ENCODE assay signal across 37 mouse cellular contexts in genomic region chr13:26761966-26762803, GRCm38 (mm10). TPM values are rescaled to one million over a fixed set of nuclear protein-coding genes. Genes with fewer than 3 reads are reported as not detected.
DNase-seq lines count a peak whose midpoint lies in the region; ATAC-seq lines count a peak whose summit lies in the region.
"Had no signal": no experiment of that assay in that cellular context is flagged by ENCODE, and none has a peak within 500 bp of the region (broad histone marks: within the 10 kb centered on the region; RNA-seq: fewer than 3 reads in every experiment).

No protein-coding gene starts in this region.

- DNase-seq in forebrain, embryonic 10.5 days (ENCODE audit: extremely low spot score, low spot score): no peak
- DNase-seq in neural tube, embryonic 10.5 days (ENCODE audit: extremely low spot score, low spot score): no peak
- peak; percentile 18 for DNase-seq in retina, embryonic 14.5 days (ENCODE audit: low spot score)
- no peak for DNase-seq in lung, postnatal 14 days
- DNase-seq: adrenal gland, postnatal 25 days; cerebellum, adult 2 months; cerebellum, postnatal 14 days; gastrocnemius, adult 2 months; gastrocnemius, postnatal 36 days; heart, adult 18-20 months; heart, postnatal 36 days; kidney, adult 11 months; kidney, postnatal 25 days; liver, postnatal 0 days; lung, postnatal 4 days; right cerebral cortex, adult 18-20 months; thymus, adult 2 months; thymus, postnatal 36 days had no signal

- no peak overlapping the region for H3K9ac ChIP-seq in forebrain, embryonic 13.5 days
- no peak overlapping the region for H3K9ac ChIP-seq in hindbrain, embryonic 16.5 days (ENCODE audit: low read depth, low read length)
- no peak overlapping the region for H3K9ac ChIP-seq in hindbrain, embryonic 12.5 days
- H3K9ac ChIP-seq in neural tube, embryonic 13.5 days: no peak overlapping the region
- H3K9ac ChIP-seq: kidney, embryonic 15.5 days; limb, embryonic 13.5 days; liver, postnatal 0 days; midbrain, embryonic 12.5 days; neural tube, embryonic 12.5 days had no signal

- H3K27ac ChIP-seq in forebrain, embryonic 13.5 days: no peak overlapping the region
- no peak overlapping the region for H3K27ac ChIP-seq in forebrain, embryonic 10.5 days
- no peak overlapping the region for H3K27ac ChIP-seq in hindbrain, embryonic 16.5 days (ENCODE audit: low read depth, low read length)
- H3K27ac ChIP-seq in hindbrain, embryonic 12.5 days: no peak overlapping the region
- H3K27ac ChIP-seq in neural tube, embryonic 13.5 days (replicated peaks): peak overlapping the region; percentile 59
- H3K27ac ChIP-seq: gastrocnemius, adult 2 months; kidney, embryonic 15.5 days; limb, embryonic 13.5 days; midbrain, embryonic 12.5 days; neural tube, embryonic 12.5 days had no signal

- peak; percentile 51; the same call in 1 of the 2 replicates for ATAC-seq in forebrain, embryonic 13.5 days
- ATAC-seq in hindbrain, embryonic 16.5 days: peak; percentile 76
- ATAC-seq in hindbrain, embryonic 12.5 days (ENCODE audit: low FRiP score): no peak
- peak; percentile 40; the same call in 1 of the 2 replicates for ATAC-seq in neural tube, embryonic 13.5 days (ENCODE audit: low read depth)
- ATAC-seq: CD4-positive, CD25-positive, alpha-beta regulatory T cell, adult 4 months; inflammation-experienced regulatory T-cells, adult 6 months; liver, postnatal 0 days had no signal

- H3K27me3 ChIP-seq in forebrain, embryonic 13.5 days: no peaks in the 10 kb centered on the region
- no peaks in the 10 kb centered on the region for H3K27me3 ChIP-seq in forebrain, embryonic 10.5 days (ENCODE audit: poor library complexity, severe bottlenecking)
- H3K27me3 ChIP-seq in hindbrain, embryonic 16.5 days (replicated peaks; ENCODE audit: control insufficient read depth, insufficient read depth, low read length): no peaks in the 10 kb centered on the region
- no peaks in the 10 kb centered on the region for H3K27me3 ChIP-seq in hindbrain, embryonic 12.5 days
- H3K27me3 ChIP-seq in neural tube, embryonic 13.5 days: no peaks in the 10 kb centered on the region
- H3K27me3 ChIP-seq: kidney, embryonic 15.5 days; limb, embryonic 13.5 days; megakaryocyte, embryonic 14.5 days; midbrain, embryonic 12.5 days; neural tube, embryonic 12.5 days had no signal

- no peak overlapping the region for H3K4me2 ChIP-seq in forebrain, embryonic 13.5 days
- no peak overlapping the region for H3K4me2 ChIP-seq in hindbrain, embryonic 16.5 days (ENCODE audit: low read length)
- H3K4me2 ChIP-seq in hindbrain, embryonic 12.5 days (replicated peaks): no peak overlapping the region
- H3K4me2 ChIP-seq in neural tube, embryonic 13.5 days: no peak overlapping the region
- H3K4me2 ChIP-seq: heart, embryonic 11.5 days; kidney, embryonic 15.5 days; limb, embryonic 13.5 days; liver, embryonic 11.5 days; midbrain, embryonic 12.5 days; neural tube, embryonic 12.5 days had no signal

- 36% methylated on average over 12 of the region's 12 CpGs for WGBS in forebrain, embryonic 13.5 days
- WGBS in forebrain, embryonic 10.5 days: 78% methylated on average over 12 of the region's 12 CpGs
- 49% methylated on average over 12 of the region's 12 CpGs for whole genome bisulfite sequencing in hindbrain, embryonic 16.5 days
- 73% methylated on average over 12 of the region's 12 CpGs for WGBS in hindbrain, embryonic 12.5 days
- whole genome bisulfite sequencing in neural tube, embryonic 13.5 days: 56% methylated on average over 12 of the region's 12 CpGs

- H3K4me3 ChIP-seq in forebrain, embryonic 13.5 days: no peak overlapping the region
- H3K4me3 ChIP-seq in forebrain, embryonic 10.5 days: no peak overlapping the region
- H3K4me3 ChIP-seq in hindbrain, embryonic 16.5 days (ENCODE audit: low read length): no peak overlapping the region
- no peak overlapping the region for H3K4me3 ChIP-seq in hindbrain, embryonic 12.5 days
- H3K4me3 ChIP-seq in neural tube, embryonic 13.5 days: no peak overlapping the region
- H3K4me3 ChIP-seq: erythroblast, embryonic 14.5 days; gastrocnemius, adult 2 months; kidney, embryonic 15.5 days; limb, embryonic 13.5 days; megakaryocyte, embryonic 14.5 days; midbrain, embryonic 12.5 days; neural tube, embryonic 12.5 days had no signal

- no peaks in the 10 kb centered on the region for H3K36me3 ChIP-seq in forebrain, embryonic 13.5 days (ENCODE audit: poor library complexity, severe bottlenecking)
- H3K36me3 ChIP-seq in forebrain, embryonic 10.5 days (replicated peaks): no peaks in the 10 kb centered on the region
- no peaks in the 10 kb centered on the region for H3K36me3 ChIP-seq in hindbrain, embryonic 16.5 days (ENCODE audit: control insufficient read depth, insufficient read depth, low read length)
- no peaks in the 10 kb centered on the region for H3K36me3 ChIP-seq in hindbrain, embryonic 12.5 days
- H3K36me3 ChIP-seq in neural tube, embryonic 13.5 days: no peaks in the 10 kb centered on the region
- H3K36me3 ChIP-seq: kidney, embryonic 15.5 days; limb, embryonic 13.5 days; midbrain, embryonic 12.5 days; neural tube, embryonic 12.5 days had no signal

- no peaks in the 10 kb centered on the region for H3K9me3 ChIP-seq in forebrain, embryonic 13.5 days (replicated peaks)
- no peaks in the 10 kb centered on the region for H3K9me3 ChIP-seq in forebrain, embryonic 10.5 days
- no peaks in the 10 kb centered on the region for H3K9me3 ChIP-seq in hindbrain, embryonic 16.5 days (ENCODE audit: control insufficient read depth, low read length)
- no peaks in the 10 kb centered on the region for H3K9me3 ChIP-seq in hindbrain, embryonic 12.5 days (replicated peaks)
- H3K9me3 ChIP-seq in neural tube, embryonic 13.5 days: no peaks in the 10 kb centered on the region
- H3K9me3 ChIP-seq: kidney, embryonic 15.5 days; limb, embryonic 13.5 days; midbrain, embryonic 12.5 days; neural tube, embryonic 12.5 days had no signal

- H3K4me1 ChIP-seq in forebrain, embryonic 13.5 days: peaks cover 4% of the 10 kb centered on the region; the same call in 1 of the 2 replicates
- H3K4me1 ChIP-seq in forebrain, embryonic 10.5 days: no peaks in the 10 kb centered on the region
- H3K4me1 ChIP-seq in hindbrain, embryonic 16.5 days (ENCODE audit: control insufficient read depth, insufficient read depth, low read depth, low read length): no peaks in the 10 kb centered on the region
- no peaks in the 10 kb centered on the region for H3K4me1 ChIP-seq in hindbrain, embryonic 12.5 days
- H3K4me1 ChIP-seq in neural tube, embryonic 13.5 days (replicated peaks): no peaks in the 10 kb centered on the region; the same call in 1 of the 2 replicates
- H3K4me1 ChIP-seq: kidney, embryonic 15.5 days; megakaryocyte, embryonic 14.5 days; midbrain, embryonic 12.5 days; neural tube, embryonic 12.5 days had no signal

RNA-seq across cellular contexts. Expression of gene Hdgfl1, which starts 7.8 kb away (rescaled TPM):
- polyA plus RNA-seq in forebrain, embryonic 13.5 days (2015; fragmentation: Nextera tagmentation; extraction: Ambion mirVana): not detected in 2 replicates
- not detected in 2 replicates for polyA plus RNA-seq in forebrain, embryonic 10.5 days (2016; fragmentation: Nextera tagmentation; extraction: Ambion mirVana)
- polyA plus RNA-seq in hindbrain, embryonic 16.5 days (2015; fragmentation: Nextera tagmentation; extraction: Ambion mirVana): not detected in 2 replicates
- not detected in 2 replicates for polyA plus RNA-seq in hindbrain, embryonic 12.5 days (2016; fragmentation: Nextera tagmentation; extraction: Ambion mirVana)
- not detected in 2 replicates for polyA plus RNA-seq in neural tube, embryonic 13.5 days (2015; fragmentation: Nextera tagmentation; extraction: Ambion mirVana)
- polyA plus RNA-seq: CD4-positive, CD25-positive, alpha-beta regulatory T cell, adult 4 months; cerebellum, adult 2 months; cortical plate, adult 2 months; embryonic facial prominence, embryonic 14.5 days; erythroblast, embryonic 14.5 days; frontal cortex, adult 2 months; heart, embryonic 11.5 days; heart, embryonic 16.5 days; inflammation-experienced regulatory T-cells, adult 6 months; kidney, embryonic 15.5 days; limb, embryonic 13.5 days; liver, embryonic 11.5 days; liver, postnatal 0 days; lung, embryonic 16.5 days; midbrain, embryonic 12.5 days; neural tube, embryonic 12.5 days had no signal
